Mouse (Mus musculus): Measurements from ENCODE around the gene Cptp.

Gene Cptp

GRCm38 (mm10) chr4:155888181-155888580 lies 18.9 kb upstream of the Cptp start:
- DNase-seq (ENCODE audit: low read depth, low spot score) = no peak

DNA sequence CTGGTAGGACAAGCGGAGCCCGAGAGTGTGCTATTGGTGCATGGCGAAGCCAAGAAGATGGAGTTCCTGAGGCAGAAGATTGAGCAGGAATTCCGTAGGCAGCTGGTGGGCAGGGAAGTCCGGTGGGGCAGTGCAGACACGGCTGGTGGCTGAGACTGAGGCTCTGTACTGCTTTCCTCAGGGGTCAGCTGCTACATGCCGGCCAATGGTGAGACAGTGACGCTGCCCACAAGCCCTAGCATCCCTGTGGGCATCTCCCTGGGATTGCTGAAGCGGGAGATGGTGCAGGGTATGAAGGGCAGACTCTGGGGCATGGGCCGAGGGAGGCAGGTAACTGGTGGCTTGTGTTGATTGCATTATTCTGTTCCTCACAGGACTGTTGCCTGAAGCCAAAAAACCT lies 18.4 kb upstream of the Cptp start:
- DNase-seq (ENCODE audit: low read depth, low spot score) = no peak

DNA sequence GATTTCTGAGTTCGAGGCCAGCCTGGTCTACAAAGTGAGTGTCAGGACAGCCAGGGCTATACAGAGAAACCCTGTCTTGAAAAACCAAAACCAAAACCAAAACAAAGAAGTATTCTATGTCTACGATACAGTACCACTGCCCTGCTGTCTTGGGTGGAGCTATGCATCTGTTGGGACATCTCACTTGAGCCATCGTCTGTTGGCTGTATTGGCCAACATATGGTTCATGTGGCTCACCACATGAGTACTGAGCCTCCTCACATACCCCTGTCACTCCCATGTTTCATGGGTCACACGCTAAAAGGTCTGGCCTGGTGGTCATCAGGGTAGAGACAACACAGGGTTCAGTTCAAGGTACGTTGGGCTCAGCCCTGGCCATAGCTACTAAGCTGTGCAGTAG lies 17.1 kb upstream of the Cptp start:
- no peak for DNase-seq (ENCODE audit: low read depth, low spot score)

- no peak for DNase-seq (ENCODE audit: low read depth, low spot score)
Observed at GRCm38 (mm10) chr4:155883587-155883986, 14.3 kb upstream of the Cptp start.

DNA sequence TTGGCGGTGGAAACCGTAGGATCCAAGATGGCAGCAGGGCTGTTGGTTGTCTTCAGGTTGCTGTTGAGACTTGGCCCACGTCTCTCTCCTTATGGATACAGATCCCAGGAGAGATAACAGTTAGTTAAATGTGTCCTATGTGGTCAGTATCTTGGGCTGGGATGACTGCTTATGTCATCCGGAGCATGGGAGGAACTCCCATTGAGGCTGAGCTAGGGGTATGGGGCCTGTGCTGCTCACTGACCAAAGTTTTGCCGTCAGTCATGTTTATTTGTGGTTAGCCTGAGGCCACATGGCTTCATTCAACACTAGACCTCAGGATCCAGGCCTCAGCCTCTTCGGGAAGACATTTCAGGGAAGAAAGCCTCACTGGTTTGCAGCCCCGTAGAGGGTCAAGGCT lies 2.2 kb upstream of the Cptp start:
- no peak for DNase-seq (ENCODE audit: low read depth, low spot score)

- no peak for DNase-seq (ENCODE audit: low read depth, low spot score)
Observed at GRCm38 (mm10) chr4:155868614-155869298, 484 bp downstream of the Cptp start.

DNA sequence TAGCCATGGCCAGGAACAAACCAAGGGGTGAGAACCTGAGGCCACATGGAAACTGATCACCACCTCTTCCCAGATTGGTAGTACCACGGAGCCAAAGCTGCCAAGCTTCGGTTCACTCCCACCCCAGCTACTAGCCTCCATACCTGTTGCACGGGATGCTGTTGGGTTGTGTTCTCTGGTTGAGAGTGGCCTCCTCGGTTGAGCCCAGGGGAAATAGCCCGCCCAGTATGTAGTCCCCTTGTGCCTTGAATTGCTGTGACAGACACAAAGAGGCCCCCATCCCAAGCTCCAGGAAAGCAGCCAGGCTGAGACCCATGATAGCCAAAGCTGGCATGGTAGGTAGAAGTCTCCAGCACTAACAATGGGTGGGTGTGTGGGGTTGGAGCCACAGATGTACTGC lies 6.2 kb downstream of the Cptp start, which contains the start of gene Tas1r3:
Tas1r3 (minus strand) TSS at position 362 of the 400 bp plus-strand sequence.
- no peak for DNase-seq (ENCODE audit: low read depth, low spot score)

- no peak for DNase-seq (ENCODE audit: low read depth, low spot score)
Observed at GRCm38 (mm10) chr4:155861787-155862186, 7.5 kb downstream of the Cptp start.

GRCm38 (mm10) chr4:155859318-155859717 lies 9.9 kb downstream of the Cptp start:
- DNase-seq (ENCODE audit: low read depth, low spot score) = no peak

- DNase-seq (ENCODE audit: low read depth, low spot score) = no peak
Observed at GRCm38 (mm10) chr4:155856881-155857280, 12.4 kb downstream of the Cptp start.

DNA sequence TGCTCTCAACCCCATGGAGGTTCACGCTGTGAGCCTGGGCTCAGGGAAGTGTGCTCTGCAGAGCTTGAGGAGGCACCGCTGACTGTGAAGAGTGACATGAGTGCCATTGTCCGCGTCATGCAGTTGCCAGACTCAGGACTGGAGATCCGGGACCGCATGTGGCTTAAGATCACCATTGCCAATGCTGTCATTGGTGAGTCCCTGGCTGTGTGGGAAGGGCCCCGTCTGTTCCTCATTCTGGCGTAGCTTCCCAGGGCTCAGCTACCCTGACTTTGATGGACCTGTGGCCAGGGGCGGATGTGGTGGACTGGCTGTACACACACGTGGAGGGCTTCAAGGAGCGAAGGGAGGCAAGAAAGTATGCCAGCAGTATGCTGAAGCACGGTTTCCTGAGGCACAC lies 13.2 kb downstream of the Cptp start:
- DNase-seq (ENCODE audit: low read depth, low spot score) = no peak

DNA sequence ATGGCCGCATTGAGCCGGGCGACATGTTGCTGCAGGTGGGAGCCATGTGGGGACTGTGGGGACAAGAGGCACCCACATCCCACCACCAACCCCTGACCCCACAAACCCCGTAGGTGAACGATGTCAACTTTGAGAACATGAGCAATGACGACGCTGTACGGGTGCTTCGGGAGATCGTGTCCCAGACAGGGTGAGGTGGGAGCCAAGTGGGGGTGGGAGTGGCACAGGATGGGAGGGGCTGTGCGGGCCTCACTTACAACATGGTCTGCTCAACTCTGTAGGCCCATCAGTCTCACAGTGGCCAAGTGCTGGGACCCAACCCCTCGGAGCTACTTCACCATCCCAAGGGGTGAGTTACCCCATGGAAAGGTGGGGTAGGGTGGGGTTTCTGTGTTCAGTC lies 14.2 kb downstream of the Cptp start:
- no peak for DNase-seq (ENCODE audit: low read depth, low spot score)

DNA sequence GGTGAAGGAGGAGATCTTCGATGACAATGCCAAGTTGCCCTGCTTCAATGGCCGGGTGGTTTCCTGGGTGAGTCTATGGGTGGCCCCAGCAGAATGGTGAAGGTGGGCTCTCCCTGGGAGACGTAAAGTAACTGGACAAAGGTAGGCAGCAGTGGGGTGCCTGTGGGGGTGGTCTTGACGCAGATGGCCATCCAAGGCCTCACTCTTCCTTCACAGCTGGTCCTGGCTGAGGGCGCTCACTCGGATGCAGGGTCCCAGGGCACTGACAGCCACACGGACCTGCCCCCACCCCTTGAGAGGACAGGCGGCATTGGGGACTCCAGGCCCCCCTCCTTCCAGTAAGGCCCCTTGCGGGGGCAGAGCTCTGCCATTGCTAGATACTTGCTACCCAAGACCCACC lies 15.8 kb downstream of the Cptp start:
- DNase-seq (ENCODE audit: low read depth, low spot score) = no peak

DNA sequence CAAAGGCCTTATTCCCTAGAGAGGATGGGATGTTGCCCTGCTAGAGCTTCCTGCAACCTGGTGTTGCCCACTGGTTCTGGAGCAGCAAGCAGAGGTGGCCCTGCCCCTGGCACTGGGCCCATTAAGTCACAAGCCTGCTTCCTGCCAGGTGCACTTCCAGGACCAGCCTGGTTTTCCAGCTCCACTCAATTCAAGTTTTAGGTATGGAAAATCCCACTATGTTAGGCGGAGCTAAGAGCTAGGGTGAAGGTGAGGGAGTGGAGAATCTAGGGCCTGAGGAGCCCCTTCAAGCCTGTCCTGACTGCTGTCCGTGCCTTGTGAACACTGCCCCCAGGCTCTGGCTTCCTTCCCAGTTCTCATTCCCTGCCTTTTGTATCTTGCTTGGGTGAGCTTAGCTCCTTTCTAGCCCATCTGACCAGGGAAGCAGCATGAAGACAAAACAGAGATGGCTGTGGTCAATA lies 17.3 kb downstream of the Cptp start:
- no peak for DNase-seq (ENCODE audit: low read depth, low spot score)

- DNase-seq (ENCODE audit: low read depth, low spot score) = no peak
Observed at GRCm38 (mm10) chr4:155851368-155851767, 17.9 kb downstream of the Cptp start.

- no peak for DNase-seq (ENCODE audit: low read depth, low spot score)
Observed at GRCm38 (mm10) chr4:155849792-155850451, 19.3 kb downstream of the Cptp start.

DNA sequence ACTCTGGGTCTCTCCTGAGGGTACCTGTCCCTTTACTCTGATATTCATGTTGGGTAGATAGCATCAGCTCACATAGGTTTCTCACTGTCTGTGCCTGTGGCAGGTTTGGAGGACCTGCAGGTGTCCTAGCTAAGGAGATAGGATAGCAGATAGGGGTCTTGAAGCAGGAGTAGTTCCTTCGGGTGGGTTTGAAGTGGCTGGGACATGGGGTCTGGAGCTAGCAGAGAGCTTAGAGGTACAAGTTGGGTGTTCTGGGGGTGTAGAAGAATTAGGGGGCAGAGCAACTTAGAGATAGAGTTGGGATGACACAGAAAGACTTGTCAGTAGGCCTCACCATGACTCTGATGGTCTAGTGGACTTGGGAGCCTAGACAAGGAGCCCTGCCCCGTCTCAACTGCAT lies 19.8 kb downstream of the Cptp start:
- DNase-seq (ENCODE audit: low read depth, low spot score) = no peak

DNA sequence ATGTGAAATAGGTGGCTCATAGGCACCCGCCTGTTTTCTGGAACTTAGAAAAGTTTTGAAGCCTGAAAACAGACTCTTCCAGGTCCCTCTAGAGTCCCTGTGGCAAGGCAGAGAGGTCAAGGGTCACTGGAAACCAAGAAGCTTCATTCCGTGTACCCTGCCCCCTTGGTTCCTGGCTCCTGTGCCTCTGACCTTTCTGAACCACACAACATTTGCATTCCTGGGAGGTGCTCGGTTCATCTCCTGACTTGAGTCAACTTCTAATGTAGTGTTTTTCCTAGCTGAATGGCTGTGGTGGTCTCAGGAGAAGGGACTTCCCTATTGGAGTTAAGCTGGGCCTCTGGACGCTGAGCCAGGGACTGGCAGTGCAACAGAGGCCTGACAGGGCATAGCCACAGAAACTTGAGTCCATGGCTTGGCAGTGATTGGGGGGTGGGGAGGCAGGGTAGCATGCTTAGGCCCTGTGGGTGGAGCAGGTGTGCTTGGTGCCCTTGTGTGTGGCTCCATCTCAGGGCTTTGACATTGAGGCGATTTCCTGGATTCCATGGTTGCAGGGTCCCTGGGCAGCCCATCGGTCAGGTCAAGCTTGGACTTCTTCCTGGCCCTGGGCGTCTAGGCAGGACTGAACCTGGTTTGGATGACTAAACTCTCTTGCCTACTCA lies 20.7 kb downstream of the Cptp start:
- DNase-seq (ENCODE audit: low read depth, low spot score) = peak; percentile 87

GRCm38 (mm10) chr4:155847591-155848352 lies 21.5 kb downstream of the Cptp start:
- peak; percentile 70 for DNase-seq (ENCODE audit: low read depth, low spot score)

- peak; percentile 96 for DNase-seq (ENCODE audit: low read depth, low spot score)
Observed at GRCm38 (mm10) chr4:155846871-155847578, 22.2 kb downstream of the Cptp start, which contains the start of gene Dvl1. TSS of gene Dvl1 (plus strand) at chr4:155847402.

DNA sequence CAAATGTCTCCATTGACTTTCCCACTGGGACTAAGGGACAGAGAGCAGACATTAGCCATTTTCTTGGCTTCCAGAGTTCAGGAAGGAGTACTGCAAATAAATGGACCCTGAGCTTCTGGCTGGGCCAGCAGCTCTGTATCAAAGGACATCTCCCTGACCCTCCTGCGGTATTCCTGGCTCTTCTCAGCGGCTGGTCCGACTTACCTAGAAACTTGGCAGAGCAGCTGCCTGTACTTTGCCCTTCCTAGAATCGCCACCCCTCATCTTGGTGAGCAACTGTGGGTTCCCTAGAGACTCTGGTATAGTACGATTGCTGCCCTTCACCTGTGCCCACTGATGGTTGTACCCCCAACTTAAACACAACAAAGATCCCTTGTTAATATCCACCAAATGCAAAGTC lies 26.0 kb downstream of the Cptp start:
- DNase-seq (ENCODE audit: low read depth, low spot score) = no peak

Measured in skeletal muscle tissue, adult 2 months (tissue).